Mouse (Mus musculus) central nervous system, embryonic 11.5 days (tissue): ENCODE data around the gene Ubap2. TPM values are rescaled to one million over a fixed set of nuclear protein-coding genes. Genes with fewer than 3 reads are reported as not detected.

Source experiments
- polyA plus RNA-seq: library from polyadenylated mRNA; depleted of rRNA; stranded (reverse); fragments of >200 nt; gene quantifications from 2 replicates; pipeline ENCODE4 v1.2.3, GENCODE M21; 2012; rRNA removed

Gene Ubap2
- polyA plus RNA-seq = 62.6 and 90.7 TPM in 2 replicates

DNA sequence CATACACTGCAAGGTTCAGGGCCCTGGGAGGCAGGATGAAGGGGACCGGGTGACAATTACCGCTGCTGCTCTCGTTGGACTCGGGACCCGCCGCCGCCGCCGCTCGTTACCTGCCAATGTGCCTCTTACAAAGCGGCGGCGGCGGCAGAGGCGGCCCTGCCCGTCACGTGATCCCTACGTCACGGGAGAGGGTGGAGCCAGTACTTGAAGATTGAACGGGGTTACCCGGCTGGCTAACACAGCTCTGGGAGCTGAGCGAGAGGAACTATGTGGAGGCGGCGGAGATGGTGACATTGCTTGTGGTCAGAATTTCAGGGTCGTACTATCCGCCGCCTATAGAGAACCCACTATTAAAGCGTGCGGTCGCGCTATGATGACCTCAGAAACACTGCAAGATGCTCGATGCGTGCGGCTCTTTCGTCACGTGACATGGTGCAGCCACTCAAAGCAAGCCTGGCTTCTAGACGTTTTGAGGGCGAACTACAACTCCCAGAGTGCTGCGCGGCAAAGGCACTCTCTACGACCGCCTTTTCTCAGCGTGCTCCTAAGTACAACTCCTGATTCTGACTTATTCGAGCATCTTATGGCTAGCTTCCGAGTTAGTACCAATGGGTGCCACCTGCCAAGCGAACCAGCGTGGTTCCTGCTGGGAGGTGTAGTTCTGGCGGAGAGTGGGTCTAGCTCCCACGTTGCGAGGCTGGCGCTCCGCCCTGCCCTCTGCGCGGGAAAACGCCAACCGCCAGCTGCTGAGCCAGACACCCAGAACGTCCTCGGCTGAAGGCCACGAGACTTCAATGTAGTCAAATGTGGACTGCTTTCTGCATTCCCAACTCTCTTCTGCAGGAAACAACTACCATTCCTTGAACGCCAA is at the start of gene Ubap2:
Ubap2 (minus strand) TSS at position 165 of the 871 bp plus-strand sequence.

DNA sequence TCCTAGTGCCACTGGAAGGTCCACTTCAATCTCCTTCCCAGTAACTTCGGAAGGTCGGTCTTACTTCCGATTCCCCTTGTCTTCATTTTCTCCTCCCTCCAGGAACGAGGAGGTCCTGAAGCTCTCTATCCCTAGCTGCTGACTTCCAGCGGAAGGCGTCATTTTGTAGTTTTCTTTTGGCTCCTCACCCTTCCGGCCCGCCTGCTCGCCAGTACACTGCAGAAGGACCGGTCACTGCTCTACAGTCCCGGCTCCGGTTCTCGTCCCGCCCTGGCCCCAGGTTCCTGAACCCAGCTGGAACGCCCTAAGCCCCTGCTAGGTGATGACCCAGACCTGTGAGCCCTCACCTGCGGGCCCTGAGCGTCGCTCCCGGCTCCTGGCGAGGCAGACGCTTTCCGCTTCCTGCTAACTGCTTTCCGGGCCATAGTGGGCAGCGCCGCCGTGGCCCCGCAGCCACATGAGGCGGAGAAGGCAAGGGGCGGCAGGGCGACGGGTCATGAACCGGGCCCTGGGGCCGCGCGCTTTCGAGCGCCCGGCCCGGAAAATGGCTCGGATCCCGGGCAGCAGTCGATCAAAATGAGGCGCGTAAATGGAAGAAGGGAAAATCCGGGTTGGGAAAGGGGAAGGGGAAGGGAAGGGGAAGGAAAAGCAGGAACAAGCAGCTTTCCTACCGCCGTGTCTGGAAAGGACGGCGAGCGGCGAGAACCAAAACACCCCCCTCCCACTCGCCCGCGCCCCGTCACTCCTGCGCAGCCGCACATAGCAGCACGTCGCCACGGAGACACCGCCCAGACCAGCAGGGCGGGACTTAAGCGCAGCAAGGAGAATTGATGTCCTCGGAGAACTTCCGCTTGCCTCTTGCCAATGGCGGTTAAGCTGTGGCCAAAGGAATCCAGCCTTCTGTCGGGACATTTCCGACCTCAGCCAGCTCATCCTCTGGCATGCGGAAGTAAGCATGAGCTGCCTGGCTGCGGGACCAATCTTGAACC is 39.5 kb upstream of the Ubap2 start, which contains the start of gene Dcaf12:
Dcaf12 (minus strand) TSS at position 749 of the 989 bp plus-strand sequence.

Other genes with a start within 250 kb of the Ubap2 start
- 0.06 and 0.24 TPM in 2 replicates for gene Aqp7, start 227.0 kb downstream of the Ubap2 start, polyA plus RNA-seq
- gene Aqp3, start 177.0 kb downstream of the Ubap2 start, polyA plus RNA-seq = 2.5 and 3.7 TPM in 2 replicates
- gene Nol6, start 150.7 kb downstream of the Ubap2 start, polyA plus RNA-seq = 22.4 and 29.0 TPM in 2 replicates
- gene Ube2r2, start 139.4 kb downstream of the Ubap2 start, polyA plus RNA-seq = 269 and 337 TPM in 2 replicates
- gene Dcaf12, start 39.7 kb upstream of the Ubap2 start, polyA plus RNA-seq = 34.9 and 40.3 TPM in 2 replicates
- gene Ubap1, start 73.9 kb upstream of the Ubap2 start, polyA plus RNA-seq = 53.2 and 57.1 TPM in 2 replicates
- 10.1 and 10.4 TPM in 2 replicates for gene Kif24, start 189.7 kb upstream of the Ubap2 start, polyA plus RNA-seq
- gene Nudt2, start 190.0 kb upstream of the Ubap2 start, polyA plus RNA-seq = 29.0 and 48.4 TPM in 2 replicates
- gene AI464131, start 227.9 kb upstream of the Ubap2 start, polyA plus RNA-seq = 4.5 and 5.2 TPM in 2 replicates
- gene 1110017D15Rik, start 242.2 kb upstream of the Ubap2 start, polyA plus RNA-seq = 3.3 and 3.7 TPM in 2 replicates